Mouse (Mus musculus): Measurements from ENCODE around the gene Anapc16.

Anapc16 gene

DNA sequence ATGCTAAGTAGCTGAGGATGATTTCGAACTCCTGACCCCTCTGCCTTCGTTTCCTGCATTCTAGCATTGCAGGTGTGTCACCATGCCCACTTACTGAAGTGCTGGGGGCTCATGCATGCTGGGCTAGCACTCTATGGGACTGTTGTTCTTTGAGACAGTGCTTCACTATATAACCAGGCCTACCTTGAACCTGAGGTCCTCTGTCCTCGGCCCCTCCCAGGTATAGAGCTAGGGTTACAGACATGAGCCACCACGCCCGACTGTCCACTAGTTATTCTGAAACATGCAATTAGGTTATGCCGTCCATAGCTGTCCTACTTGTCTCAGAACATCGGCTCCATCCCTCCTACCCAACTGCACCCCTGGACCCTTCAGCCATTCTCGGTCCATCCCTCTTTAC is 31.1 kb downstream of the Anapc16 start:
- 95% methylated on average over 8 of the region's 8 CpGs for WGBS

DNA sequence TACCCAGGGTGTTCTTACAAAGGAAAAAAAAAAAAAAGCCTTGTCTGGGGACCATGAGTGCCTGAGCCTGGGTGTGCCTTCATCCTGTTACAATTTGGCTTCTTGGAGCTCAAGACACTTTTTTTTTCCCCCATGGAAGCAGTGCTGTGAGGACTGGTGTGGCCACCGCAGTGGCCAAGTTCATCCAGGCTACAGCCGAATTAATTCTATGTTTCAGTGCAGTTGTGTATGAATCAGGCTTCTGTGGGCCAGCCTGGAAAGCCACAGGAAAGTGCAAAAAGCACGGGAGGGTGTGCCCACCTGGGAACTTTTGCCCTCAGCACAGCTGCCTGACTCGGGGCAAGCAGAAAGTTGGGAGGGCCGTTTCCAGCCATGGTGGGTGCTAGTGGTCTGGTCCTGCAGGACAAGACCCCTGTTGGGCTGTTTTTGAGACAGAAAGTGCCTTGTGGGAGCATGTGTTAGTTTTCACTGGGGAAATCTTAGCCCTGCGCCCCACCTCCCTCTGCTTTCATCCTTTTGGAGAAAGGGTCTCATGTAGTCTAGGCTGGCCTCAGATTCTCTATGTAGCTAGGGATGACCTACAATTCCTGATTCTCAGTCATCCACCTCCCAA is 32.4 kb downstream of the Anapc16 start:
- 29% methylated on average over 6 of the region's 6 CpGs for WGBS

DNA sequence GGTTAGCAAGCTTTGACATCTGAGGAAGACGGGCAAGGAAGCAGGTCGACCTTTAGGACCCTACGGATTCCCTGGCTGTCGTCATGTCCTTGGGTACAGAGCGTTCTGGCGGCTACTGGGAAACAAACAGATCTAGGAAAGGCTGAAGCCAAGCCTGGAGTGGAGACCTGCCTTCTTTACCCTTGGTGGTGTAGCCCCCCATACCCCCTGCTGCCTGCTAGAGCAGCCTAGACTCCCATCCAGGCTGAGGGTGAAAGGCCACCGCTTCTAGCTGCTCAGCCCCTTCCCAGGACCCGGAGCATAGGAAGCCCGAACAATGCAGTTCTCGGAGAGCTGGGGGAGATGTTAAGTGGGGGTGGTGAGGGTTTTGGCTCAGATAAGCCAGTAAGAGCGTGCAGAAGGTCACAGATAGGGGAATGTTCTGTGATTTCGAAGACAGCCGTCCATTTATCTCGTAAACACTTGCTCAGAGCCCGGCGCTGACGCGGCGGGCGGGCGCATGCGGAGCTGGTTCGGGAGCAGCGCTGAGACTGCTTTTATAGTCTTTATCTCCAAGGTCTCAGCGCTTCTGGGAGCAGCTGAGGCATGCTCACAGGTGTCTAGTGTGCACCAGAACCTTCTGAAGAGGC is 33.0 kb downstream of the Anapc16 start:
- WGBS, result under 1% methylated on average over 25 of the region's 25 CpGs

DNA sequence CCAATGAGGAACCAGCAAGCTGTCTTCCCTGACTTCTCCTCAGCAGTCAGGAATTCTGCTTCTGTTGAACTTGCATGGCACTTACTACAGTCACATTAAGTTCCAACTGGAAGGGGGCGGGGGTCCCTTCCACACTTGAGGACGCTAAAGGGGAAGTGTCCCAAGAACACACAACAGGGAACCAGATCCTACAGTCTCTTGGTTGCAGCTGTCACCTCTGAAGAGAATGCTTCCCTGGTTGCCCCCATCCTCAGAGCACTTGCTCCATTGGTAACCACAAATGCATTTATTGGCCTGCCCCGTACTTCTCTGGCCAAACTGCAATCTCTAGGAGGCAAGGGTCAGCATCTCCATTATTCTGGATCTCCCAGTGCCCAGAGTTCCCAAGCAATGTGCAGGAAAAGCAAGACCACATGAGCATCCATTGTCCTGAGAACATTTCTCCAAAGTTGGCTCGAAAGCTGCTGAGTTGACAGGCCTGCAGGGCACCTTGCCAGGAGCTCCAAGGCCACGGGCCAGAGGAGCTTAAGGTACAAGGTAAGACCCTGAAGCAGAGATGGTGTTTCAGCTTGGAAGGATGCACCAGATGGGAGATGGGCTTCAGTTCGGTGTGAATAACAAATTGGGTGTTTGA is 35.5 kb downstream of the Anapc16 start:
- WGBS, result 65% methylated on average over 6 of the region's 6 CpGs

DNA sequence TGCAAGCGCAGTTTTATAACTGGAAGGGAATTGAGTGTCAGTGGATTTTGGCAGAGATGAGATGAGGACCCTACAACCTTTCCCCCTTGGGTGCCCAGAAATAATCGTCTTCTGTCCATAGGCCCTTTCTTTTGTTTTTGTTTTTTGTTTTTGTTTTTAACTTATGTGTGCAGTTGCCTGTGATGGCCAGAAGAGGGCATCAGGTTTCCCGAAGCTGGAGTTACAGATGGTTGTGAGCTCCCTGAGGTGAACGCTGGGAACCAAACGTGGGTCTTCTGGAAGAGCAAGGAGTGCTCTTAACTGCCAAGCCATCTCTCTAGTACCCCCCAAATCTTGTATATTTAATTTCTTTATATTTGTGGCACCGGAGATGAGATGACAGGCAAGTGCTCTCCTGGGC is 36.2 kb downstream of the Anapc16 start:
- WGBS, result 93% methylated on average over 6 of the region's 6 CpGs

DNA sequence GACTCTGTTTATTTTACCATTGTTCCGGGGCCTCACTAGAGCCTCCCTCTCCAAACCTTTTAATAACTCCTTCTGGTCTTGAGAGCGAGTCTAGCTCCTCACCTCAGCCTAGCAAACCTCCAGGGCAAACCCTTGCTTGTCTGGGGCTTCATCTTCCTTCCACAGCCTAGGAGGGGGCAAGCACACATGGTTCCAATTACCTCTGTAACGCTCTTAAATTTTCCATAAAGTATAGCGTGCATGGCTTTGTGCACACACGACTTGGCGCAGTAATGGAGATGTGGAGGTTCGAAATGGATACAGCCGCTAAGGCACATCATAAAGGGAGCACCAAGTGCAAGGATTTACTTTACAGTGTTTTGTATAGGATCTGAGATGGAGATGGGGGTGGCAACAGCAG is 37.1 kb downstream of the Anapc16 start:
- WGBS, result 88% methylated on average over 8 of the region's 8 CpGs

DNA sequence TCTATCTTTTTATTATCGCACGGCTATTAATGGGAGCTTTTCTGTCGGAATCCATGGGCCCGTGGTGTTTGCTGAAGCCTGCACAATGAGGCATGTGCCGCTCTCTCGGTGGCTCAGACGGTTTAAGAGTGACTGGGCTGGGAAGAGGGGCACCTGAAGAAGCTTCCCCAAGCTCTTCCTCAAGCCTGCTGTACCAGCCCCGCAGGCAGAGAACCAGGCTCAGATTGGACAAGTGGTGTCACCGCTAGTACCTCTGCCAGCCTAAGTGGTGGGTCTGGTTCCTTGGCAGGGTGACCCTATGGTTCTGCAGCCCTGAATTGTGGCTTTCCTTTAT is 37.6 kb downstream of the Anapc16 start:
- 55% methylated on average over 9 of the region's 9 CpGs for WGBS

DNA sequence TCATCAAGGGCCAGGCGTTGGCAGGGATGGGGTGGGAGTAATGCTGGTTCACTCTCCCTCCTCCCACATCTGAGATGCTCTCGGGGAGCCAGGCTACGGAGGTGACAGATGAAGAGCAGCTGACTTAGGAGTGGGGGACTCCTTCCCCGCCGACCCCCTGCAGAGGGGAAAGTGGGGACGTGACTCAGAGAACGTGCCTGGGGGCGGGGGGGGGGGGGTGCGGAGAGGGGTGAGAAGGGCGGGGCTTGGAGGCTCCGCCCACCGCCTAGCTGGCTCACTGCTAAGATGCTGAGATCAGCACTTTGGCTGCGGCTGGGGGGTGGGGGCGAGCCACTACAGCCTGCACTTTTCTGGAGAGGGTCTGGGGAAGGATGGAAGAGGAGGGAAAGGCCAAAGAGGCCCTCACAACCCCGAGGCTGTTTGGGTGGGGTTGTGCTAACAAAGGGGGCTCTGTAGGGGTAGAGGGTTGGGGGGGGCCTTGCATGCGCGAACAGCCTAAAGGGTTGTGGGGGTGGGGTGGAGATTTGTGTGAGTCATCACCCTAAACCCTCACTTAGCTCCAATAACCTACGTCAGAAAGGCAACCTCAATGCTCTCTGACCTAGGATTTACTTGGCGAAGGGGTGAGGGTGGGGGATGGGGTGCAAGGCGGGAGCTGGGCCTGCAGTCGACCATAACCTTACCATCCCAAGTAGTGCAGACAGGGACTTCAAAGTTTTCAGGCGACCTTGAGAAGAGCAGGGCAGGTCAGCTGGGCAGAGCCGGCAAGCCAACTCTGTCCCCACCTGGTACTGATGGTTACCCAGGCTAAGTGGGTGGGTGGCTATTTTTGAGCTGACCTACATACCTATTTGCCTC is 38.2 kb downstream of the Anapc16 start:
- 18% methylated on average over 22 of the region's 23 CpGs for WGBS

DNA sequence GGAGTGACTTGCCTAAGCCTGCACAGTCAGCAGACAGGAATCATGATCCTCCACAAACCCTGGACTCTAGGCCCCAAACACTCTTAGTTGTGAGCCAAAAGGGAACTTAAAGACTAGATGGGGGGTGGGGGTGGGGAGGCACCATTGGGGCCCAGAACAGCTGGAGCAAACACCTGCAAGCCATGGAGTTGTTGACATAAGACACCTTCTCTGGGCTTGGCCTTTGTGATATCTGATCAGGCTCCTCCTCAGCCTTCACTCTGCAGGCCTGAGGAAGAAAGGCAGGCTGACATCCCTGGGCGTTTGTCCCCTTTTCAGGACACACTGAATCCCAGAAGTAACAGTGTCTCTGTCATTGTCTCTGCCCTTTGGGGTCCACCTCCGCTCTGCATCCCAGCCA is 39.3 kb downstream of the Anapc16 start:
- WGBS, result 89% methylated on average over 2 of the region's 2 CpGs

DNA sequence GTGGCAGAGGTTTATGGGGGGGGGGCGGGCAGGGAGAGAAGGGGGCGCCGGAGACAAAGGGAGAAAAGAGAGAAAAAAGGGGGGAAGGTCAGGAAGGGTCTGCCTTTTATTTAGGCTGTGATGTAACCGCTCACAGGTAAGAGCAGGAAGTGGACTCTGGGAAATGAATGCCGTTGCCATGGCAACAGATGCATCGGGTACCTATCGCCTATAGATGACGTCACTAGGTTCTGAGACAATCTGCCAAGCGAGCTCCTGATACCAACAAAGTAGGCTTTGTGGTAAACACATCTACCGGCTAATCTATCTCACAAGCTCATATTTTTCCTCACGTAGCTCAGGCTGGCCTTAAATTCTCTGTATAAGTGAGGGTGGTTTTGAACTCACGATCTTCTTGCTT is 43.4 kb downstream of the Anapc16 start:
- WGBS, result 70% methylated on average over 12 of the region's 12 CpGs

DNA sequence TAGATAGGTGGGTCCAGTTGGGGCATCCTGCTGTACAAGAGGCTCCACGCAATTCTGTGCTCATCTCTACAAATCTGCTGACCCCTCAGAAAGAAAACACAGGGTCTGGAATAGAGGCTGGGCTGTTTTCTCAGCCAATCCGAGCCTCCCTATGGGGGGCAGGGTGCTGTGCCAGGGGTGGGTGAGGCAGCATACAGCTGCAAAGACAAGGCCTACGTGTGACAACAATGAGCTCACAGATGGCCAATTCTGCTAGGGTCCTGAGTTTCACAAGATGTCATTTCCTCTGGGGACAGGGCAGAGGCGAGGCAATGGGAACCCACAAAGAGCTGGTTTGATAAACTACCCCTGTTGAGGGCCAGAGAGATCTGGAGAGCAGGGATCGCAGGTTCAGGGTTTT is 44.5 kb downstream of the Anapc16 start:
- WGBS, result 41% methylated on average over 5 of the region's 5 CpGs

DNA sequence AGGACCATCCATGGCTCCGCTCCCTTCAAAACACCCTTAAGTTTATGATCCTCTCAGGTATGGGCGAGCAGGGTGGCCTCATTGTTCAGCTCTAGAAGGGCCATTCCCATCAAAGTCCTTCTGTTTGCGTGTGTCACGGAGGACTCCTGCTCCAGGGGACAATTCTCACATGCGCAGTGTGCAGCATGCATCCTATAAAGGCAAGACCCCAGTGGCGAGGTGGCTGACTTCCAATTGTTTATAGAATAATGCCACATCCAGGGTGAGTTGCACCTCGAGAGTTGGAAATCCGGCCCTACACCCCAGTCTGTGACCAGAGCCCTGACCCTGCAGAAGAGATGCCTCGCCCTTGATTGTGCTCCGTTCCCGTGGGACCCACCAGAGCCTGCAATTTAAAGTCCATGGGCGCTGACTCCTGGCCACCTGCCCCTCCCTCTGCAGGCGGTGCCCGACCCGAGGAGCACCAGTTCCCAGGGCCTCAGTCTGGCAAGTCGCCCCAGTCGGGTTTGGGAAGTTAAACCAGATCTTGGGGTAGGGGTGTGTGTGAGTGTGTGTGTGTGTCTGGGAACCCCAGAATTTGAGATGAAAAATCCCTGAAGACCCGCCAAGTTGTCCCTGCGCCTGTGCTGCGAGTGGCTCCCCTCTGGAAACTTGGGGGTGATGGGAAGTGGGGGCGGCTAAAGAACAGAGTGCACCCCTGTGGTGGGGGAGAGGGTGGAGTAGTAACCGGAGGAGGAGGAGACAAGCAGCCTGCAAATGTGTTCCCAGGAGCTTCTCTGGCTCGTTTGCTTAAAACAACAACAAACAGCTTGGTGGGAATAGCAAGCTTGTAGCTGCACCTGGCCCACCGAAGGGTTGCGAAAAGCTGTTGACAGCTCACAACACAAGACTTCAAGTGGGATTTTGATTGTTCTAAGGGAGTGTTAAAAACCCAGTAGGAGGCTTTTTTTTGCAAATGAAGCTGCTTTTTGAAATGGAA is 45.5 kb downstream of the Anapc16 start:
- WGBS, result 23% methylated on average over 25 of the region's 25 CpGs

DNA sequence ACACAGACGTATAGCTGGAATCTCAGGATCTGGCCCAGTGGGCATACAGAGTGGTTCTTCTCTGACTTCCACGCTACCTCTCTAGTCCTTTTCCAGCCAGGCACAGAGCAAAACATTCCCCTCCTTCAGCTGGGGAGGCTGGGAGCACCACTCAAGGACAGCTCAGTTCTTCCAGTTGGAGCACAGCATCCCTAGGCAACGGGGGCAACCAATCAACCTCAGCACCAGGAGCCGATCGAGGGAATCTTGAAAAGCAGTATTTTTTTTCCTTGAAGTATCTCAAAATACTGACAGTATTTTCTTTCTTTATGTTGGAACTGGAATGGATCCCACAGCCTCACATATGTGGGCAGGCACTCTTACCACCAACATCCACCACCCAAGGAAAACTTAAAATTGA is 46.3 kb downstream of the Anapc16 start:
- 42% methylated on average over 5 of the region's 5 CpGs for WGBS

DNA sequence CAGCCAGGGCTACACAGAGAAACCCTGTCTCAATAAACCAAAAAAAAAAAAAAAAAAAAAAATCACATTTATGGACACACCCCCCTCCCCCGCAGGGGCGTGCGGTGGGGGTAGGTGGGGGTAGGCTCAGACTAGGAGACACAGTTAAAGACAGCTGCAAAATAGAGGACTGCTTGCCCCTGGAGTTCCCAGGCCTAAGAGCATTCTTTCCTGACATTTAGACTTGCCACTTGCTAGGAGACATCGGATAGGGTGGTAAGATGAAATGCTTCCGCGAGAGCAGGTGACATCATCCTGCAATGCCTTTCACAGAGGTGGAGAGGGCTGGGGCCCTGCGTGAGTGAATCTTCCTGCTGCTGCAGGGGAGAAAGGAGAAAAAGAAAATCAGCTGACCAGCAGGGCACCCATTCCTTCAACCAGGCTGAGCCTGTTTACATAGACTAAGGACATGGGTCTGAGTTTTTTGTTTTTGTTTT is 49.3 kb downstream of the Anapc16 start:
- 36% methylated on average over 7 of the region's 7 CpGs for WGBS

DNA sequence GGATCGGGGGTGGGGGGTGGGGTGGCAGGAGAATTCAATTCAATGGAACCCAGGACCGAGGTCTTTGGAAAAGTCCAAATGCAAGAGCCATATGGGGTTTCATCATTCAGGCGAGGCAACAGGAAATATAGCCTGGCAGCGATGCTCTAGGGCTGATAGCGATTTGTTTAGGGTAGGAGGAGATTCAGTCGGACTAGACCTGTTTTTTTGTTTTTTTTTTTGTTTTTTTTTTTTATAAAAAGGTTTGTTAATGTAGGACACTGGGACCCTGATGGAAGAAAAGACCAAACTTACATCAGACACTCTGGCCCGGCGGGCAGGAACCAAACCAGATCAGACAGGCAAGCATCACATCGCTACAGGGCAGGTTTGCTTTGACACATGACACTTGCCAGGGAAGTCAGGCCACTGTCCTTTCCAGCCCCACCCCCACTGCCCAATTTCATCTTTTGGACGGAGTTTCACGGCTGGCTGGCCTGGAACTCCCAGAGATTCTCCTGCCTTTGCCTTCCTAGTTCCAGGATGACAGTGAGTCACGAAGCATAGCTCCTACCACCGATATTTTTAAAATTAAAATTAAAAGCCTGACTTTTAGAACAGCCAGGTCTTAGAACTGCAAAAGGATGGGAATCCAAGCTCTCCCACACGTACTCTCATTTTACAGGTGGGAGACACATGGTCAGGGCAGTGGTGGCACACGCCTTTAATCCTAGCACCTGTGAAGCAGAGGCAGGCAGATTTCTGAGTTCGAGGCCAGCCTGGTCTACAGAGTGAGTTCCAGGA is 50.0 kb downstream of the Anapc16 start:
- 27% methylated on average over 16 of the region's 16 CpGs for whole genome bisulfite sequencing

DNA sequence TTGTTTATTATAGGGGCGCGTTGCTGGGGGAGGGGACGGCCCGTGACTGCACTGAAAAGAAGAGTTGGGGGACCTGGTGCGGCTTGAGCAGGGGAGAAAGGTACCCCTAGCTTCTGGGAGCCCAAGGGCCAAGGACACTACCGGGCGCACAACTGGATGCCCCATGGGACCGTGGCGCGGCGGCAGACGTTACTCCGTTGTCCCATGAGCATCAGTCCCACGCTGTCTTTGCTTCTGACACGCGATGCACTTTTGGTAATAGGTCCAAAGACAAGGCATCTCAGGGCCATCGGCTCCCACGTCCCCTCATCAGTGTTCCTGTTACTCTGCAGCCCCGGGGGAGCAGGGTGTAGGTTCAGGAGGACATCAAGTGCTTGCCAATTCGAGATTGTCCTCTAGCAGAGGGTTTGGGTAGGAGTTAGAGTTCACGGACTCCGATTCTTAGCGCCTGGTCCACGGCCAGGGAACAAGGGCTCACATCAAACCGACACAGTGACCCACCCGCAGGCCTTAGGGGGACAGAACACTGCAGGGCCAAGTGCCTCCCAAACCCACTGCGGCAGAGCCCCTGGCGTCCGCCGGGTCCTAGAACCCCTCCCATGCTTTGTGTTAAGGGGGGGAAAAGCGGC is 50.7 kb downstream of the Anapc16 start:
- 0% methylated on average over 31 of the region's 31 CpGs for WGBS

DNA sequence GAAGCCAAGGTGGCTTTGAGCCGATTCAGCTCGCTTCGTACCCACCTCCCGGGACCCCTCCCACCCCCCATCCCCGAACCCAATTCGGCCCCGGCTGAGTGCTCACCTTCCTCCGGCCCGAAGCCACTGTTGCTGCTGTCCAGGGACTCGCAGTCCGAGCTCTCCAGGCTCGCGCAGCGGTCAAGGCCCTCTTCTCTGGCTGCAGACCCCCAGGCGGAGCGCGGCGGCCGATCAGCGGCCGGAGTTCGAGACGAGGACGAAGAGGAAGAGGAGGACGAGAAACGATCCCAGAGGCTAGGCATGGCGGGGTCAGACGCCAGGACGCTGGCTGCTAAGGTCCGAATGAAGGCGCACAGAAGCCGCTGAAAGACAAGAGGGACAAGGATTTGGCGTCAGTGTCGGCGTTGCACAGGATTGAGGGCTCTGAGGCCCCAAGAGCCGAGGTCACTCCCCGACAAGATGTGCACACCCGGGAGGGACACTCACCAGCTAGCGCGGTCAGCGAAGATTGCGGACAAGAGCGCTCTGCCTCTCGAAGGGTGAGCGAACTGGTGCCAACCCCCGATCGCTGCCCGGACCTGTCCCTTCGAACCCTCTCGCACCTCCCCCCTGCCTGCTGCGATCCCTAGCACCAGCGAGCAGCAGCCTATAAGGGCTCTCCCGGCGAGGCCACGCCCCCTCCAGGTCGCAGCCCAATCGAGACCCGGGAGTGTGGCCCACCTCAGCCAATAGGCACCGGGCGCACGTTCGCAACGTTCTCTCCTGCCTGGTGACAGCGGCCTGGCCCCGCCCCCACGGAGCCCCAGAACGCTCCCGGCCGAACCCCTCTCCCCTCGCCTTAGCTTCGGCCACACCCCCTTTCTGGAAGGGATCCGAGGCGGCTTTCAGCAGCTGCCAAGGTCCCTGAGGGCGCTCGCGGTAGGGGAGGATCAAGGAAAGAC is 51.5 kb downstream of the Anapc16 start, which contains the start of gene Ddit4:
Ddit4 (minus strand) TSS at position 624 of the 941 bp plus-strand sequence.
- WGBS, result under 1% methylated on average over 76 of the region's 76 CpGs

DNA sequence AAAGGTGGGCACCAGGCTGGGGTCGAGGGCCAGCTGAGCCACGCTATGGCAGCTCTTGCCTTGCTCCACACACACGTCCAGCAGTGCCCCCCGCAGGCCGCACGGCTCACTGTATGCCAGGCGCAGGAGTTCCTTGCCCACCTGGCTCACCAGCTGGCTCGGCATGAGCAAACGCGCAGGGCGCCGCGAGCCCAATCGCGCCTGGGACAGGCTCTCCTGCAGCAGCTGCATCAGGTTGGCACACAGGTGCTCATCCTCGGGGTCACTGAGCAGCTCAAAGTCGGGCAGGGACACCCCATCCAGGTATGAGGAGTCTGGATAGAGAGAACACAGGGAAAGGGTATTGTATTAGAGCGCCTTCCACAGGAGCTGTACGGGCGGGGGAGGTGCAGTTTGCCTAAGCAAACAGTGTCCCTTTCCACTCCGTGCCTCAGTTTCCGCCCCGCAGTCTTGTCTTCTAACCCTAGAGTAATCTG is 52.2 kb downstream of the Anapc16 start:
- WGBS, result under 1% methylated on average over 23 of the region's 23 CpGs

Data from cerebral cortex, adult 2 months (tissue).